In the genomic region with DNA sequence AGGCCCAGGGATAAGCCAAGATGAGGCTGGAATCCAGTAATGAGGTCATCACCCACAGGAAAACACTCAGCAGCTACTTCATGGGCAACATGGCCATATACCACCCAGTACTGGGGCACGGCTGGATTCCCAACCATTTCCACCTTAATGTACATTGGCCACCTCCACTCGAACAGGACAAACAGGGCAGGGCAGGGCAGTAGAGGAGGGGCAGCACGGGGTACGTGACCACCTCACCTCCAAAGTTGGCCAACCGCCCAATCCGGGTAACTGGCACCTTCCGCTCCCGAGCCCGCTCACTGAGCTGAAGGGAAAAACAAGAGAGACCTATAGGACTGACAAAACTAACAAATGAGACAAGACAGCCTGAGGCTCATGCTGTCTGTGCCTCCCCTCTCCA, we compare ENCODE assay signal across 22 mouse cellular contexts. TPM values are rescaled to one million over a fixed set of nuclear protein-coding genes. Genes with fewer than 3 reads are reported as not detected.
DNase-seq lines count a peak whose midpoint lies in the region; ATAC-seq and TF ChIP-seq lines count a peak whose summit lies in the region.
"Had no signal": no experiment of that assay in that cellular context is flagged by ENCODE, and none has a peak within 500 bp of the region (broad histone marks: within the 10 kb centered on the region; RNA-seq: fewer than 3 reads in every experiment).

No protein-coding gene starts in this region.

- no peak overlapping the region for H3K4me2 ChIP-seq in intestine, embryonic 16.5 days (ENCODE audit: low read depth, low read length)
- H3K4me2 ChIP-seq in intestine, postnatal 0 days (replicated peaks; ENCODE audit: low read depth): no peak overlapping the region
- H3K4me2 ChIP-seq in lung, postnatal 0 days (replicated peaks; ENCODE audit: low read depth, low read length): no peak overlapping the region
- H3K4me2 ChIP-seq: heart, embryonic 13.5 days; hindbrain, embryonic 15.5 days; liver, embryonic 11.5 days had no signal

- peak overlapping the region; percentile 47 for H3K4me3 ChIP-seq in gastrocnemius, adult 2 months
- H3K4me3 ChIP-seq in intestine, embryonic 16.5 days (ENCODE audit: low read length): no peak overlapping the region
- no peak overlapping the region for H3K4me3 ChIP-seq in intestine, postnatal 0 days (ENCODE audit: low read depth, low read length)
- H3K4me3 ChIP-seq in lung, postnatal 0 days (ENCODE audit: low read depth, low read length): no peak overlapping the region
- H3K4me3 ChIP-seq in lung, adult 2 months (replicated peaks; ENCODE audit: extremely low read depth, low read depth, low read length): no peak overlapping the region
- H3K4me3 ChIP-seq: heart, embryonic 13.5 days; hindbrain, embryonic 10.5 days; hindbrain, embryonic 15.5 days had no signal

- TF ChIP-seq EP300 in lung, postnatal 0 days (IDR thresholded peaks at IDR 0.05): no peak

- no peak for ATAC-seq in intestine, embryonic 16.5 days
- ATAC-seq in intestine, postnatal 0 days: no peak
- ATAC-seq in lung, postnatal 0 days: peak; percentile 49
- ATAC-seq: forebrain, embryonic 14.5 days; inflammation-experienced regulatory T-cells, adult 6 months had no signal

- 87% methylated on average over 9 of the region's 9 CpGs for WGBS in intestine, embryonic 16.5 days
- WGBS in intestine, postnatal 0 days: 85% methylated on average over 9 of the region's 9 CpGs
- 72% methylated on average over 9 of the region's 9 CpGs for whole genome bisulfite sequencing in lung, postnatal 0 days
- 79% methylated on average over 9 of the region's 9 CpGs for whole genome bisulfite sequencing in lung, adult 2 months

- no peak for TF ChIP-seq POLR2A in lung, adult 2 months (IDR thresholded peaks at IDR 0.05; ENCODE audit: borderline replicate concordance, extremely low read depth, low read depth, low read length)

- peaks cover 23% of the 10 kb centered on the region for H3K4me1 ChIP-seq in intestine, embryonic 16.5 days (ENCODE audit: control insufficient read depth, insufficient read depth, low read length)
- H3K4me1 ChIP-seq in intestine, postnatal 0 days (replicated peaks; ENCODE audit: control insufficient read depth, insufficient read depth, low read length): 0 out of 2 replicates have a peak, but pooled peaks cover 7% of the 10 kb centered on the region
- no peaks in the 10 kb centered on the region; the same call in 1 of the 2 replicates for H3K4me1 ChIP-seq in lung, postnatal 0 days (ENCODE audit: insufficient read depth, low read depth, low read length)
- no peaks in the 10 kb centered on the region for H3K4me1 ChIP-seq in lung, adult 2 months (ENCODE audit: control insufficient read depth, insufficient read depth, low read length)
- H3K4me1 ChIP-seq: hindbrain, embryonic 15.5 days had no signal

- peak; percentile 3 for DNase-seq in adrenal gland, adult 8-10 months
- no peak for DNase-seq in adrenal gland, adult 18-20 months (ENCODE audit: low spot score in 2 of 2)
- DNase-seq in gastrocnemius, adult 2 months: peak; percentile 40
- DNase-seq in gastrocnemius, postnatal 4 days (ENCODE audit: low spot score in 2 of 2): no peak
- no peak for DNase-seq in lung, postnatal 0 days (ENCODE audit: low spot score)
- DNase-seq in lung, adult 2 months: no peak
- DNase-seq: adrenal gland, postnatal 25 days; cerebellum, adult 9-11 months; lung, adult 18-20 months; lung, postnatal 14 days; midbrain, embryonic 14.5 days; thymus, adult 18-20 months; thymus, postnatal 25 days had no signal

- H3K9ac ChIP-seq in intestine, embryonic 16.5 days (ENCODE audit: low read depth, low read length): 0 out of 2 replicates have a peak overlapping the region, but pooled peaks have one; percentile 10
- H3K9ac ChIP-seq in intestine, postnatal 0 days (ENCODE audit: low read depth, low read length): no peak overlapping the region
- H3K9ac ChIP-seq in lung, postnatal 0 days (replicated peaks; ENCODE audit: low read depth): no peak overlapping the region
- H3K9ac ChIP-seq: heart, embryonic 13.5 days; hindbrain, embryonic 15.5 days had no signal

- no peaks in the 10 kb centered on the region for H3K27me3 ChIP-seq in intestine, embryonic 16.5 days (replicated peaks; ENCODE audit: control insufficient read depth, insufficient read depth, low read length)
- no peaks in the 10 kb centered on the region for H3K27me3 ChIP-seq in intestine, postnatal 0 days (replicated peaks; ENCODE audit: control insufficient read depth, insufficient read depth, low read length)
- H3K27me3 ChIP-seq in lung, postnatal 0 days (replicated peaks; ENCODE audit: insufficient read depth, low read length): no peaks in the 10 kb centered on the region
- H3K27me3 ChIP-seq: heart, embryonic 13.5 days; hindbrain, embryonic 15.5 days had no signal

- TF ChIP-seq CTCF in gastrocnemius, adult 2 months (IDR thresholded peaks at IDR 0.05): no peak
- no peak for TF ChIP-seq CTCF in intestine, postnatal 0 days (IDR thresholded peaks at IDR 0.05; ENCODE audit: low read depth)
- TF ChIP-seq CTCF in lung, postnatal 0 days (IDR thresholded peaks at IDR 0.05): no peak
- no peak for TF ChIP-seq CTCF in lung, adult 2 months (IDR thresholded peaks at IDR 0.05; ENCODE audit: insufficient read depth, low read length)

- no peaks in the 10 kb centered on the region for H3K36me3 ChIP-seq in intestine, embryonic 16.5 days (ENCODE audit: control insufficient read depth, insufficient read depth, low read length)
- H3K36me3 ChIP-seq in intestine, postnatal 0 days (ENCODE audit: control insufficient read depth, insufficient read depth): peaks cover 20% of the 10 kb centered on the region; the same call in 1 of the 2 replicates
- no peaks in the 10 kb centered on the region for H3K36me3 ChIP-seq in lung, postnatal 0 days (ENCODE audit: insufficient read depth, low read length)
- H3K36me3 ChIP-seq: heart, embryonic 13.5 days; hindbrain, embryonic 10.5 days; hindbrain, embryonic 15.5 days had no signal

- no peaks in the 10 kb centered on the region for H3K9me3 ChIP-seq in intestine, embryonic 16.5 days (ENCODE audit: control insufficient read depth, low read length)
- no peaks in the 10 kb centered on the region for H3K9me3 ChIP-seq in intestine, postnatal 0 days (ENCODE audit: control insufficient read depth)
- no peaks in the 10 kb centered on the region for H3K9me3 ChIP-seq in lung, postnatal 0 days (ENCODE audit: low read length)
- H3K9me3 ChIP-seq: G1E; heart, embryonic 13.5 days; hindbrain, embryonic 10.5 days; hindbrain, embryonic 15.5 days had no signal

- peak overlapping the region; percentile 99 for H3K27ac ChIP-seq in gastrocnemius, adult 2 months
- H3K27ac ChIP-seq in intestine, embryonic 16.5 days (ENCODE audit: low read length): no peak overlapping the region
- no peak overlapping the region for H3K27ac ChIP-seq in intestine, postnatal 0 days (ENCODE audit: low read depth, low read length)
- H3K27ac ChIP-seq in lung, postnatal 0 days (ENCODE audit: low read length): no peak overlapping the region
- H3K27ac ChIP-seq: heart, embryonic 13.5 days; hindbrain, embryonic 10.5 days; hindbrain, embryonic 15.5 days had no signal

- intact Hi-C loops in gastrocnemius, adult 2 months (cut with DNase I): no loop called here

RNA-seq across cellular contexts. Expression of a gene that starts 21.1 kb away (rescaled TPM):
- total RNA-seq in adrenal gland, adult 8-10 months (2022): 100 to 1,000 TPM in 3 of 4 experiments, 10 to 100 TPM in 1; 85.1 to 269 (median 187) TPM
- total RNA-seq in adrenal gland, adult 18-20 months (2021): 100 to 1,000 TPM; 319 to 568 TPM
- total RNA-seq in gastrocnemius, adult 2 months (2021): 1,000 to 10,000 TPM in 1 of 2 experiments, 100 to 1,000 TPM in 1; 633 to 1,638 TPM
- total RNA-seq in gastrocnemius, postnatal 4 days (2021): 100 to 1,000 TPM; 294 to 313 TPM
- polyA plus RNA-seq in intestine, embryonic 16.5 days (2015; fragmentation: Nextera tagmentation; extraction: Ambion mirVana): 24.8 and 30.4 TPM in 2 replicates
- polyA plus RNA-seq in intestine, postnatal 0 days (2015; fragmentation: Nextera tagmentation; extraction: Ambion mirVana): 28.6 and 29.7 TPM in 2 replicates
- 16.4 and 18.6 TPM in 2 replicates for polyA plus RNA-seq in lung, postnatal 0 days (2015; fragmentation: Nextera tagmentation; extraction: Ambion mirVana)
- polyA plus RNA-seq in lung, adult 2 months (2012; rRNA removed): 11.1 and 37.6 TPM in 2 replicates

Comparison
In these comparisons a context has a peak if more than half of its experiments do, and no peak if none do; other contexts are left out.
1. DNase-seq: peak in adrenal gland, adult 8-10 months (single experiment) and gastrocnemius, adult 2 months (single experiment); none in adrenal gland, adult 18-20 months (0 of 2), gastrocnemius, postnatal 4 days (0 of 2), lung, postnatal 0 days (single experiment) and lung, adult 2 months (single experiment).